Mouse (Mus musculus) olfactory bulb, adult 2 months (tissue): Measurements from ENCODE around the gene Gpr182. TPM values are rescaled to one million over a fixed set of nuclear protein-coding genes. Genes with fewer than 3 reads are reported as not detected.
A peak's percentile ranks its signal among the peaks of the same experiment; 100 is the strongest.

Experiments used
- H3K27ac ChIP-seq: fragments of 200-500 bp; 2 replicates; pipeline ENCODE4 v1.5.1; 2012; ENCODE audit warnings: low read depth, low read length; ENCODE audit not compliant: insufficient read depth
- H3K4me1 ChIP-seq: fragments of 200-500 bp; 2 replicates; pipeline ENCODE4 v1.6.1; 2012; ENCODE audit warnings: low read length; ENCODE audit not compliant: control insufficient read depth, insufficient read depth
- H3K4me3 ChIP-seq: fragments of 200-500 bp; 2 replicates; pipeline ENCODE4 v1.5.1; 2012; ENCODE audit warnings: mild to moderate bottlenecking, low read depth, low read length, moderate library complexity; ENCODE audit not compliant: insufficient read depth
- CTCF ChIP-seq: fragments of 200-500 bp; IDR thresholded peaks from 2 replicates; pipeline ENCODE4 v1.5.1; 2012; ENCODE audit warnings: low read depth, mild to moderate bottlenecking, low read length, moderate library complexity; ENCODE audit not compliant: insufficient read depth
- POLR2A ChIP-seq: fragments of 200-500 bp; IDR thresholded peaks from 2 replicates; pipeline ENCODE4 v1.6.1; 2012; ENCODE audit warnings: mild to moderate bottlenecking, low read depth, low read length, moderate library complexity; ENCODE audit not compliant: insufficient read depth
- WGBS: fragments of 180-500 bp; shearing (Covaris S2); methylation state at CpG from one replicate; pipeline ENCODE4 v1.1.7; 2018; 5-methylcytosine and 5-hydroxymethylcytosine counted together
- polyA plus RNA-seq: library from polyadenylated mRNA; stranded (reverse); fragments of >200 nt; gene quantifications from 2 replicates; pipeline ENCODE4 v1.2.4, GENCODE M21; 2012; ENCODE audit warnings: low replicate concordance; ENCODE audit not compliant: missing spikeins, insufficient read depth, insufficient read length

Gene Gpr182
- polyA plus RNA-seq, 1 experiment: not detected

- no peak overlapping the region for H3K27ac ChIP-seq
- peak overlapping the region; percentile 94 for H3K4me3 ChIP-seq
- TF ChIP-seq CTCF: peak; percentile 25; the same call in 1 of the 2 replicates
- no peak for TF ChIP-seq POLR2A
- under 1% methylated on average over 51 of the region's 55 CpGs for WGBS
- peaks cover 7% of the 10 kb centered on the region for H3K4me1 ChIP-seq
These were observed 11.8 kb downstream of the Gpr182 start for GRCm38 (mm10) chr10:127739661-127740161.

GRCm38 (mm10) chr10:127739083-127739660 lies 12.4 kb downstream of the Gpr182 start, which contains the start of gene Zbtb39:
TSS of gene Zbtb39 (plus strand) at chr10:127739538.
- Histone ChIP-seq H3K4me3 (peak within 1 kb of the TSS; percentile 94), H3K27ac (no peak within 1 kb of the TSS), H3K4me1 (peaks cover 7% of the 10 kb centered on the region)
- WGBS: 2% methylated on average over 32 of the region's 61 CpGs
- TF ChIP-seq POLR2A (no peak; the same call in 1 of the 2 replicates), CTCF (peak; percentile 47)

GRCm38 (mm10) chr10:127738151-127738882 lies 13.2 kb downstream of the Gpr182 start:
- H3K4me1 ChIP-seq: peaks cover 7% of the 10 kb centered on the region
- no peak overlapping the region for H3K4me3 ChIP-seq
- no peak overlapping the region for H3K27ac ChIP-seq
- 48% methylated on average over 13 of the region's 13 CpGs for WGBS
- no peak for TF ChIP-seq POLR2A
- no peak for TF ChIP-seq CTCF

- 25% methylated on average over 2 of the region's 2 CpGs for WGBS
- H3K4me3 ChIP-seq: no peak overlapping the region
- TF ChIP-seq CTCF (no peak), POLR2A (no peak)
These were observed 14.0 kb downstream of the Gpr182 start for GRCm38 (mm10) chr10:127737552-127737951.

GRCm38 (mm10) chr10:127736916-127737315 lies 14.6 kb downstream of the Gpr182 start:
- TF ChIP-seq CTCF (no peak), POLR2A (no peak)
- Histone ChIP-seq H3K27ac (no peak overlapping the region), H3K4me1 (peaks cover 7% of the 10 kb centered on the region), H3K4me3 (no peak overlapping the region)
- 86% methylated on average over 4 of the region's 4 CpGs for WGBS

More at GRCm38 (mm10) chr10:127737552-127737951, 14.0 kb downstream of the Gpr182 start:
- Histone ChIP-seq H3K27ac (no peak overlapping the region), H3K4me1 (peaks cover 7% of the 10 kb centered on the region)

GRCm38 (mm10) chr10:127736266-127736665 lies 15.3 kb downstream of the Gpr182 start:
- TF ChIP-seq CTCF (no peak), POLR2A (no peak)
- WGBS: 91% methylated on average over 2 of the region's 2 CpGs
- peaks cover 9% of the 10 kb centered on the region for H3K4me1 ChIP-seq
- no peak overlapping the region for H3K27ac ChIP-seq
- no peak overlapping the region for H3K4me3 ChIP-seq

GRCm38 (mm10) chr10:127734434-127734833 lies 17.1 kb downstream of the Gpr182 start:
- Histone ChIP-seq H3K4me1 (peaks cover 13% of the 10 kb centered on the region), H3K27ac (no peak overlapping the region), H3K4me3 (no peak overlapping the region)
- no peak for TF ChIP-seq CTCF
- no peak for TF ChIP-seq POLR2A
- WGBS: 49% methylated on average over 5 of the region's 5 CpGs

- TF ChIP-seq CTCF (no peak), POLR2A (no peak)
- H3K4me3 ChIP-seq: no peak overlapping the region
- peaks cover 18% of the 10 kb centered on the region for H3K4me1 ChIP-seq
- H3K27ac ChIP-seq: no peak overlapping the region
- WGBS: 39% methylated on average over 5 of the region's 5 CpGs
These were observed 20.1 kb downstream of the Gpr182 start for GRCm38 (mm10) chr10:127731397-127731796.

GRCm38 (mm10) chr10:127730933-127731310 lies 20.6 kb downstream of the Gpr182 start:
- no peak overlapping the region for H3K4me3 ChIP-seq
- H3K27ac ChIP-seq: no peak overlapping the region
- 12% methylated on average over 9 of the region's 9 CpGs for WGBS
- peaks cover 18% of the 10 kb centered on the region for H3K4me1 ChIP-seq
- TF ChIP-seq CTCF (no peak), POLR2A (no peak)

GRCm38 (mm10) chr10:127730285-127730932 lies 21.1 kb downstream of the Gpr182 start:
- H3K4me1 ChIP-seq: peaks cover 18% of the 10 kb centered on the region
- 25% methylated on average over 11 of the region's 11 CpGs for WGBS
- no peak overlapping the region for H3K4me3 ChIP-seq
- no peak for TF ChIP-seq CTCF
- TF ChIP-seq POLR2A: no peak
- no peak overlapping the region for H3K27ac ChIP-seq
